Mouse (Mus musculus) brain, embryonic 14.5 days (tissue): ENCODE results near the gene Rbfox2. TPM values are rescaled to one million over a fixed set of nuclear protein-coding genes. Genes with fewer than 3 reads are reported as not detected.

Experiments
- DNase-seq: peaks from one replicate; pipeline ENCODE4 v3.0.0-alpha.2; 2011; ENCODE audit warnings: low read depth
- CTCF ChIP-seq: fragments of 200-500 bp; IDR thresholded peaks from 2 replicates; pipeline ENCODE4 v1.5.1; 2012; ENCODE audit warnings: inconsistent platforms, mild to moderate bottlenecking, moderate library complexity, borderline replicate concordance; ENCODE audit not compliant: insufficient read depth, insufficient read length; ENCODE audit errors: extremely low read depth
- POLR2A ChIP-seq: fragments of 200-500 bp; IDR thresholded peaks from 2 replicates; pipeline ENCODE4 v1.6.1; 2012; ENCODE audit warnings: mild to moderate bottlenecking, inconsistent platforms, borderline replicate concordance; ENCODE audit not compliant: poor library complexity, insufficient read depth, insufficient read length, severe bottlenecking; ENCODE audit errors: extremely low read depth
- polyA plus RNA-seq: library from polyadenylated mRNA; depleted of rRNA; stranded (reverse); fragments of >200 nt; gene quantifications from 2 replicates; pipeline ENCODE4 v1.2.3, GENCODE M21; 2012

Gene Rbfox2
- polyA plus RNA-seq, 1 experiment: 367 TPM

- DNase-seq: no peak
- TF ChIP-seq CTCF (no peak), POLR2A (no peak)
Observed at GRCm38 (mm10) chr15:77160848-77161247, 146.0 kb downstream of the Rbfox2 start.

DNA sequence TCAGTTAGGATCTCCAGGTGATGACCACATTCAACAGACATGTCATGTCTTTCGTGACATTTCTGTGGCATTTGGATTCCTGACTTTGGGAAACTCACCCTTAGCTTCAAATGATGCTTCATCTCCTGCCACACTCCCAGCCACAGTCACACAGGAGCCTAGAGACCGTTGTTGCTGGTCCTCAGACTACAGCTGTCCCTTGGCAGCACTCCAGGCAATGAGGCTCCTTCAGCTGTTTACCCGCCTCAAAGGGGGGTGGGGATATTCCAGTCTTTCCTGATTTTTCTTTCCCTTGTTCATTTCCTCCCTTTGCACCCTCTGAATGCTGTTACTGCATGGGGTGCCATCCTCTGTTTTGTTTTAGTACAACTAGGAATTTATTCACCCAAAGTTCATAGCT is 150.3 kb downstream of the Rbfox2 start:
- no peak for TF ChIP-seq POLR2A
- no peak for TF ChIP-seq CTCF
- DNase-seq: peak; percentile 88

- no peak for DNase-seq
- TF ChIP-seq CTCF (no peak), POLR2A (no peak)
Observed at GRCm38 (mm10) chr15:77154248-77154785, 152.5 kb downstream of the Rbfox2 start.

DNA sequence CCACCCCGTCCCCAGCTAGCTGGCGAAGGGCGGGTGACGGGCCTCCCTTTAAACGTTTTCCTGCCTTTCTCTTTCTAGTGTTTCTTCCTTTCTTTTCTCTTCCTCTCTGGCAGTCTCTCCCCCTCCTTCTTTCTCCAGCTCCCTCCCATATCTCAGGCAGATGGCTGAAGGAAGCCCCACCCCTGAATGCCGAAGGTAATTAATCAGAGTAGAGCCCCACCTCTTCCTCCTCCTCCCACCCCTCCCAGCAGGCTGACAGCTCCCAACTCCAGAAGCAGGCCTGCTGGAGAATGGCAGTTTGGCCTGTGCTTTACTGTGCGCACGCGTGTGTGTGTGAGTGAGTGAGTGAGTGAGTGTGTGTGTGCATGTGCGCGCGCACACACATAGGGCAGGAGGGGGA is 153.2 kb downstream of the Rbfox2 start:
- peak; percentile 98 for DNase-seq
- TF ChIP-seq CTCF (no peak), POLR2A (peak; percentile 13; the same call in 1 of the 2 replicates)

DNA sequence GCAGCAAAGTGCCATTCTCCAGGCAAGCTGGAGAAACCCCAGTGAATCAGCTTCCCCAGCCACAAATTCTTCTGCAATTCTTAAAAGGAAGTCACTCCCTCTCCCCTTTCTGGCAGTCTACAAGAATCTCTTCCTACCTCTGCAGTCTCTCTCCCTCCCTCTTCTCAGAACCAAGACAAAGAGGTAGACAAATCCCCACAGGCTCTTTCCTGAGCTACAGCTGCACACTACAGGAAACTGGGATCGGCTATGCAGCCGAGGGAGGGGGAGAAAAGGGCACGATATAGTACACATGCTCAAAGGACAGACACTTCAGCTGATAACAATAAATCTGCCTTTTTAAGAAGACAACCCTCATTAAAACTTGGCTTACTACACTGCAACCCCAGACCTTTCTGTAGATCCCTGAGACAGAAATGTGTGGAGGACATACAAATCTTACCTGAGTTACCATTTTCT is 153.7 kb downstream of the Rbfox2 start:
- TF ChIP-seq POLR2A: no peak
- TF ChIP-seq CTCF: no peak

GRCm38 (mm10) chr15:77152336-77153087 is 154.3 kb downstream of the Rbfox2 start:
- DNase-seq: peak; percentile 65
- TF ChIP-seq POLR2A: no peak
- peak; percentile 21; the same call in 1 of the 2 replicates for TF ChIP-seq CTCF

More for the DNA sequence above, 153.7 kb downstream of the Rbfox2 start:
- DNase-seq: peak; percentile 86

DNA sequence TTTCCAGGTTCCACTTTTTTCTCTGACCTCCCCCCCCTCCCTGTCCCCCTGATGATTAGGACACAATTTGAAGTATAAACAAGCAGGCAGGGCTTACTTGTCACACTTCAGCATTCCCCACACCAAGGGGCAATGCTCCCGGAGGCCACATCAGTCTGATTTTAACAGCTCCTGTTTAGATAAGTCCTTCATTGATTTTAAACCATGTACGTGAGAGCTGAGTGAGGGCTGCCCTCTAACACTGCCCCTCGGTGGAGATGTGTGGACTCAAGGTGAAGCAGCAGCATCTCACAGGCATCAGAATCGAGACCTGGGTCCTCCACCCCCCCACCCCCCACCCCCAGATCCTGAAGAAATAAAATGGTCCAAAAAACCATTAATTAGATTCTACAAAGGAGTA is 155.0 kb downstream of the Rbfox2 start:
- TF ChIP-seq POLR2A (no peak), CTCF (no peak)
- DNase-seq: peak; percentile 35

GRCm38 (mm10) chr15:77151178-77151577 is 155.6 kb downstream of the Rbfox2 start:
- no peak for TF ChIP-seq CTCF
- no peak for TF ChIP-seq POLR2A
- peak; percentile 33 for DNase-seq

- TF ChIP-seq CTCF: no peak
- no peak for TF ChIP-seq POLR2A
- peak; percentile 73 for DNase-seq
Observed at GRCm38 (mm10) chr15:77150424-77150841, 156.4 kb downstream of the Rbfox2 start.

- no peak for TF ChIP-seq CTCF
- no peak for DNase-seq
Observed at GRCm38 (mm10) chr15:77150000-77150399, 156.8 kb downstream of the Rbfox2 start.

GRCm38 (mm10) chr15:77149551-77149950 is 157.3 kb downstream of the Rbfox2 start:
- DNase-seq: no peak
- TF ChIP-seq POLR2A (no peak), CTCF (no peak)

DNA sequence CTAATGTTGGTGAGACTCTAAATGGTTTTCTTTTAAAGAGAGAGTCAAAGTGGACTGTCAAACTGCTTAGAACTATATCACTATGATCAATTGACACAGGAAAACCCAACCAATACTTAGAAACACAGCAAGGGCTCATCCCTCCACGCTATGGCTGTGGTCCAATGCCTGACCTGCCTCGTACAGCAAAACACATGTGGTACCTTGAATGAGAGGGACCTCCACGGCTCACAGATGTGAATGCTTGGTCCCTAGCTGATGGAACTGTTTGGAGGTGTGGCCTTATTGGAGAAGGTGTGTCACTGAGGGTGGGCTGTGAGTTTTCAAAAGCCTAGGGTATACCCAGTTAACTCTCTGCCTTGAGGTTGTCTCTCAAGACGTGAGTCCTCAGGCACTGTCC is 159.9 kb downstream of the Rbfox2 start:
- no peak for DNase-seq
- TF ChIP-seq POLR2A (no peak), CTCF (no peak)

- no peak for DNase-seq
Observed at GRCm38 (mm10) chr15:77144960-77145359, 161.8 kb downstream of the Rbfox2 start.

More at GRCm38 (mm10) chr15:77144960-77145359, 161.8 kb downstream of the Rbfox2 start:
- TF ChIP-seq CTCF (no peak), POLR2A (no peak)
